Mouse (Mus musculus) MEL (cell line): ENCODE results near the gene Sorbs1. TPM values are rescaled to one million over a fixed set of nuclear protein-coding genes. Genes with fewer than 3 reads are reported as not detected.

Experiments used
- DNase-seq: peaks from one replicate; pipeline ENCODE4 v3.0.0; 2011; ENCODE audit warnings: low read depth, low spot score
- H3K27ac ChIP-seq: 2 replicates; pipeline ENCODE4 v1.5.1; 2012; ENCODE audit warnings: low read depth, mild to moderate bottlenecking, control low read depth, low read length, moderate library complexity; ENCODE audit not compliant: control insufficient read depth
- H3K27me3 ChIP-seq, 2 experiments: fragments of 150-350 bp in 1 of 2; sonication (generic) in 1 of 2; 2 replicates each; pipeline ENCODE4 v1.6.1; 2012; ENCODE audit warnings: low read length in 2 of 2, mild to moderate bottlenecking in 2 of 2, improper control_type of control experiment in 1 of 2, moderate library complexity in 1 of 2; ENCODE audit not compliant: insufficient read depth in 2 of 2, control insufficient read depth in 1 of 2
- H3K36me3 ChIP-seq, 2 experiments: 2 replicates each; pipeline ENCODE4 v1.6.1; 2012 to 2014; ENCODE audit warnings: low read length in 2 of 2, improper control_type of control experiment in 1 of 2, inconsistent platforms in 1 of 2, mild to moderate bottlenecking in 1 of 2; ENCODE audit not compliant: insufficient read depth in 2 of 2, control insufficient read depth in 1 of 2
- H3K4me1 ChIP-seq, 2 experiments: fragments of 150-350 bp in 1 of 2; sonication (generic) in 1 of 2; 2 replicates each; pipeline ENCODE4 v1.6.1; 2012; ENCODE audit warnings: low read length in 2 of 2, improper control_type of control experiment in 1 of 2, mild to moderate bottlenecking in 1 of 2; ENCODE audit not compliant: insufficient read depth in 2 of 2, control insufficient read depth in 1 of 2
- H3K4me3 ChIP-seq, 2 experiments: fragments of 150-350 bp in 1 of 2; sonication (generic) in 1 of 2; 2 replicates each; pipeline ENCODE4 v1.5.1; 2012; ENCODE audit warnings: low read depth in 2 of 2, low read length in 2 of 2, mild to moderate bottlenecking in 2 of 2, moderate library complexity in 2 of 2, control low read depth in 1 of 2, improper control_type of control experiment in 1 of 2; ENCODE audit not compliant: control insufficient read depth in 1 of 2, insufficient read depth in 1 of 2
- H3K79me2 ChIP-seq: 2 replicates; pipeline ENCODE4 v1.6.1; 2012; ENCODE audit warnings: mild to moderate bottlenecking, low read length, moderate library complexity; ENCODE audit not compliant: control insufficient read depth, poor library complexity, insufficient read depth
- H3K9ac ChIP-seq: 2 replicates; pipeline ENCODE4 v1.6.1; 2012; ENCODE audit warnings: low read depth, mild to moderate bottlenecking, control low read depth, low read length, moderate library complexity; ENCODE audit not compliant: control insufficient read depth, poor library complexity, severe bottlenecking
- H3K9me3 ChIP-seq: fragments of 150-350 bp; sonication (generic); replicated peaks from 2 replicates; pipeline ENCODE4 v1.6.1; 2012; ENCODE audit warnings: mild to moderate bottlenecking, low read length, improper control_type of control experiment, moderate library complexity; ENCODE audit not compliant: insufficient read depth
- E2F4 ChIP-seq: IDR thresholded peaks from 2 replicates; pipeline ENCODE4 v1.6.1; 2011; ENCODE audit warnings: low read depth, low read length, improper control_type of control experiment, borderline replicate concordance
- HCFC1 ChIP-seq: IDR thresholded peaks from 2 replicates; pipeline ENCODE4 v1.6.1; 2012; ENCODE audit warnings: low read depth, mild to moderate bottlenecking, inconsistent platforms, low read length, improper control_type of control experiment, moderate library complexity
- KAT2A ChIP-seq: conservative IDR thresholded peaks from 2 replicates; pipeline ENCODE4 v1.6.1; 2012; ENCODE audit warnings: low read depth, low read length, improper control_type of control experiment, inconsistent platforms
- MAFK ChIP-seq: IDR thresholded peaks from 2 replicates; pipeline ENCODE4 v1.6.1; 2011; ENCODE audit warnings: low read depth, mild to moderate bottlenecking, low read length, improper control_type of control experiment, borderline replicate concordance
- MYC ChIP-seq: IDR thresholded peaks from 2 replicates; pipeline ENCODE4 v1.6.1; 2011; ENCODE audit warnings: low read depth, mild to moderate bottlenecking, low read length, improper control_type of control experiment, moderate library complexity
- NELFE ChIP-seq: IDR thresholded peaks from 2 replicates; pipeline ENCODE4 v1.6.1; 2011; ENCODE audit warnings: low read depth, low read length, improper control_type of control experiment
- RCOR1 ChIP-seq: IDR thresholded peaks from 2 replicates; pipeline ENCODE4 v1.6.1; 2012; ENCODE audit warnings: low read depth, mild to moderate bottlenecking, inconsistent platforms, low read length, improper control_type of control experiment
- SIN3A ChIP-seq: IDR thresholded peaks from 2 replicates; pipeline ENCODE4 v1.6.1; 2012; ENCODE audit warnings: low read length, improper control_type of control experiment, inconsistent platforms
- TAL1 ChIP-seq: IDR thresholded peaks from 2 replicates; pipeline ENCODE4 v1.6.1; 2012; ENCODE audit warnings: mild to moderate bottlenecking, inconsistent platforms, low read length, moderate library complexity, mixed read lengths
- TCF12 ChIP-seq: IDR thresholded peaks from 2 replicates; pipeline ENCODE4 v1.6.1; 2014; ENCODE audit warnings: low read depth, mild to moderate bottlenecking, inconsistent platforms, low read length, improper control_type of control experiment, moderate library complexity
- ZC3H11A ChIP-seq: IDR thresholded peaks from 2 replicates; pipeline ENCODE4 v1.6.1; 2012; ENCODE audit warnings: low read depth, mild to moderate bottlenecking, inconsistent platforms, low read length, improper control_type of control experiment
- ZMIZ1 ChIP-seq: IDR thresholded peaks from 2 replicates; pipeline ENCODE4 v1.6.1; 2012; ENCODE audit warnings: low read depth, mild to moderate bottlenecking, inconsistent platforms, low read length, improper control_type of control experiment, moderate library complexity
- polyA plus RNA-seq, 2 experiments: library from polyadenylated mRNA; stranded (reverse) in 1 of 2; unstranded in 1 of 2; fragments of >175 nt in 1 of 2; fragments of >200 nt in 1 of 2; gene quantifications; 2 replicates each; pipeline versions ENCODE4 v1.2.1 to v1.2.4; 2012; ENCODE audit warnings: low replicate concordance in 2 of 2, low read depth in 1 of 2; ENCODE audit not compliant: insufficient read length in 2 of 2, insufficient read depth in 1 of 2, missing spikeins in 1 of 2
- total RNA-seq: library from RNA; depleted of rRNA; stranded (reverse); fragments of 300-350 nt; gene quantifications from 2 replicates; pipeline ENCODE4 v1.2.3, GENCODE M21; 2012

Gene Sorbs1
- total and polyA plus RNA-seq, 3 experiments: 1.3 to 5.3 TPM; not detected in 1

DNA sequence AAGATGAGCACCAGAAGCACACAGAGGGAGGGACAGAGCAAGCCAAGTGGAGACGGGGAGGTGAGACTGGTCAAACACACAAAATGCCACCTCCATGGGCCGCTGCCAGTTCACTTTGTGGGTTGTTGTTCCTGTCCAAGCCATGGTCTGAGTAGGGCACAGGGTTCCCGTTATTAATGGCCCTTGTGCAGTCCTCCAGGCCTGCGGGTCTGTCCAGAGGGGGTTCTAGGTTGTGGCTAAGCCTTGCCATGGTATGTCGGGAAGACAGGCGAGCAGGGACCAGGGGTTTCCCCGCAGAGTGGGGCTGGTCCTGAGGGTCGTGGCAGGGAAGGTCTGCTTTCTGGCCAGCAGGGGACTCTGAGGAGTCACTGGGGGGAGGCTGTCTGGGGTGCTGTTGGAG lies 188.2 kb downstream of the Sorbs1 start:
- H3K27ac ChIP-seq: no peak overlapping the region
- TF ChIP-seq KAT2A (no peak), RCOR1 (no peak), ZMIZ1 (no peak)
- no peak overlapping the region for H3K4me3 ChIP-seq
- H3K36me3 ChIP-seq: no peaks in the 10 kb centered on the region
- H3K27me3 ChIP-seq: no peaks in the 10 kb centered on the region
- no peaks in the 10 kb centered on the region for H3K4me1 ChIP-seq
- no peaks in the 10 kb centered on the region for H3K79me2 ChIP-seq
- no peak for DNase-seq
- H3K9me3 ChIP-seq: no peaks in the 10 kb centered on the region
- H3K9ac ChIP-seq: no peak overlapping the region

DNA sequence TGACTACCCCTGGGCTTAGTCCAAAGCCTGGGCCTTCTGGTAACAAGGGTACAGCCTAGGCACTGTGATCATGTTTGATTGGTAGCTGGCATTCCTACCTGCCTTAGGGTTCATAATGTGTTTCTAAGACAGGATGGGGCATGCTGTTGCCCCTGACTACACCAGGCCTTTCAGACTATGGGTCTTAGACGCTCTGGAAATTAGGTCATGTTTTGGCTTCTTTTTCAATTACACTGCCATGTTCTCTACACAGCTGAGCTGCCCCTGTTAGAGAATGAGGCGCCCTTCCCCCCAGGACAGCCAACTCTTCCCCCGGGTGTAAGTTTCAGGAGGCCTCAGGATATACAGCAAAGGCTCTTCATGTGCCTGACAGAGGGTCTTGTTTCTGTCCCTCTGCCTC lies 191.4 kb downstream of the Sorbs1 start:
- TF ChIP-seq SIN3A (no peak), NELFE (no peak), HCFC1 (no peak), E2F4 (no peak)
- Histone ChIP-seq H3K9ac (no peak overlapping the region), H3K36me3 (no peaks in the 10 kb centered on the region), H3K9me3 (no peaks in the 10 kb centered on the region), H3K27me3 (no peaks in the 10 kb centered on the region), H3K27ac (no peak overlapping the region), H3K4me3 (no peak overlapping the region), H3K79me2 (no peaks in the 10 kb centered on the region), H3K4me1 (no peaks in the 10 kb centered on the region)
- no peak for DNase-seq

DNA sequence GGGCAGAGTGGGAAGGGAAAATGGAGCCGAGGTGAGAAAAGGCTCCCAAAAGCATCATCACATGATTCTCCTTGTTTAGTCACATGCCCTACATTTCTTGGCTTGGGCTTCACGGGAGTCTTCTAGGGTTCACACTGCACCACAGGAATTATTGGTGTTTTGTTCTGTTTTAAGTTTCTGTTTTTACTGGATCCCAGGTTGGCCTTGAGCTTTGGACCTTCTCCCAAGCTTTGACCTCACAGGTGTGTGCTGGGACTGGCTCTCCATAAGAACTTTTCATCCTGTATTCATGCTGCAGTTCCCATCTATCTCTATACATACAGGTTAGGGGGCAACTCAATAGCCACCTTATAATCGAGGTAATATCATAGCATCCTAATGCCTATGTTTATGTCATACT lies 194.4 kb downstream of the Sorbs1 start:
- Histone ChIP-seq H3K27ac (no peak overlapping the region), H3K9ac (no peak overlapping the region), H3K4me3 (no peak overlapping the region), H3K36me3 (no peaks in the 10 kb centered on the region), H3K79me2 (no peaks in the 10 kb centered on the region), H3K9me3 (no peaks in the 10 kb centered on the region), H3K4me1 (no peaks in the 10 kb centered on the region), H3K27me3 (no peaks in the 10 kb centered on the region)
- no peak for TF ChIP-seq HCFC1
- TF ChIP-seq TAL1: no peak
- TF ChIP-seq KAT2A: no peak
- no peak for TF ChIP-seq MYC
- TF ChIP-seq MAFK: no peak
- no peak for TF ChIP-seq TCF12
- no peak for TF ChIP-seq E2F4
- no peak for TF ChIP-seq ZC3H11A
- DNase-seq: no peak
